Mouse (Mus musculus) CH12.LX (cell line): ENCODE measurements around the gene Dnajc6. TPM values are rescaled to one million over a fixed set of nuclear protein-coding genes. Genes with fewer than 3 reads are reported as not detected.
A peak's percentile ranks its signal among the peaks of the same experiment; 100 is the strongest.

Source experiments
- DNase-seq: peaks from one replicate; pipeline ENCODE4 v3.0.0-alpha.2; 2013; ENCODE audit errors: extremely low read depth
- H3K27ac ChIP-seq: 2 replicates; pipeline ENCODE4 v1.5.1; 2012; ENCODE audit warnings: low read depth, mild to moderate bottlenecking, control low read depth, moderate library complexity; ENCODE audit not compliant: insufficient read depth
- H3K27me3 ChIP-seq: replicated peaks from 2 replicates; pipeline ENCODE3; 2012; ENCODE audit warnings: inconsistent platforms
- H3K36me3 ChIP-seq, 2 experiments: replicated peaks in 1 of 2; 2 replicates each; pipeline versions ENCODE3 to v1.6.1; 2012; ENCODE audit warnings: inconsistent platforms in 1 of 2, low read length in 1 of 2, mild to moderate bottlenecking in 1 of 2, mixed read lengths in 1 of 2, moderate library complexity in 1 of 2; ENCODE audit not compliant: control insufficient read depth in 1 of 2, insufficient read depth in 1 of 2
- H3K4me1 ChIP-seq, 2 experiments: 2 replicates each; pipeline ENCODE4 v1.6.1; 2012; ENCODE audit warnings: inconsistent platforms in 1 of 2, moderate library complexity in 1 of 2; ENCODE audit not compliant: insufficient read depth in 2 of 2, control insufficient read depth in 1 of 2
- H3K4me2 ChIP-seq: 2 replicates; pipeline ENCODE4 v1.6.1; 2012; ENCODE audit warnings: low read depth, mild to moderate bottlenecking, control low read depth; ENCODE audit not compliant: poor library complexity, insufficient read depth, severe bottlenecking
- H3K4me3 ChIP-seq, 3 experiments: fragments of 150-350 bp in 1 of 3; sonication (generic) in 1 of 3; replicated peaks in 1 of 3; 2 replicates each; pipeline versions ENCODE3 to v1.5.1; 2011 to 2012; ENCODE audit warnings: low read depth in 2 of 3, low read length in 2 of 3, mild to moderate bottlenecking in 2 of 3, moderate library complexity in 2 of 3, control low read depth in 1 of 3, improper control_type of control experiment in 1 of 3, inconsistent platforms in 1 of 3, mixed read lengths in 1 of 3; ENCODE audit not compliant: poor library complexity in 1 of 3
- H3K79me2 ChIP-seq: replicated peaks from 2 replicates; pipeline ENCODE4 v1.6.1; 2012; ENCODE audit warnings: mild to moderate bottlenecking, moderate library complexity; ENCODE audit not compliant: control insufficient read depth, poor library complexity, insufficient read depth, severe bottlenecking; ENCODE audit errors: extremely low read depth
- H3K9ac ChIP-seq: 2 replicates; pipeline ENCODE4 v1.6.1; 2012; ENCODE audit warnings: low read depth, mild to moderate bottlenecking, control low read depth, moderate library complexity; ENCODE audit not compliant: insufficient read depth
- H3K9me3 ChIP-seq: replicated peaks from 2 replicates; pipeline ENCODE3; 2012; ENCODE audit warnings: low read length, inconsistent platforms, mixed read lengths
- BHLHE40 ChIP-seq: IDR thresholded peaks from 2 replicates; pipeline ENCODE4 v1.6.1; 2011; ENCODE audit warnings: mild to moderate bottlenecking, low read depth, low read length, improper control_type of control experiment
- CHD2 ChIP-seq: IDR thresholded peaks from 2 replicates; pipeline ENCODE4 v1.6.1; 2011; ENCODE audit warnings: low read length, improper control_type of control experiment
- EP300 ChIP-seq: IDR thresholded peaks from 2 replicates; pipeline ENCODE4 v1.6.1; 2011; ENCODE audit warnings: low read length, improper control_type of control experiment
- ETS1 ChIP-seq: conservative IDR thresholded peaks from 2 replicates; pipeline ENCODE4 v1.6.1; 2012; ENCODE audit warnings: low read depth, mild to moderate bottlenecking, inconsistent platforms, low read length, improper control_type of control experiment, moderate library complexity
- IRF4 ChIP-seq: IDR thresholded peaks from 2 replicates; pipeline ENCODE4 v1.6.1; 2014; ENCODE audit warnings: low read depth, mild to moderate bottlenecking, inconsistent platforms, low read length, improper control_type of control experiment
- MAFK ChIP-seq: IDR thresholded peaks from 2 replicates; pipeline ENCODE4 v1.6.1; 2011; ENCODE audit warnings: low read length, improper control_type of control experiment; ENCODE audit not compliant: insufficient replicate concordance
- MXI1 ChIP-seq: IDR thresholded peaks from 2 replicates; pipeline ENCODE4 v1.6.1; 2011; ENCODE audit warnings: mild to moderate bottlenecking, low read depth, low read length, improper control_type of control experiment
- NELFE ChIP-seq: IDR thresholded peaks from 2 replicates; pipeline ENCODE4 v1.6.1; 2011; ENCODE audit warnings: low read depth, low read length, improper control_type of control experiment
- POLR2A ChIP-seq: IDR thresholded peaks from 2 replicates; pipeline ENCODE4 v1.6.1; 2011; ENCODE audit warnings: low read depth, mild to moderate bottlenecking, improper control_type of control experiment, low read length
- POLR2AphosphoS2 ChIP-seq: IDR thresholded peaks from 2 replicates; pipeline ENCODE4 v1.6.1; 2011; ENCODE audit warnings: low read depth, low read length, improper control_type of control experiment
- SMC3 ChIP-seq: IDR thresholded peaks from 2 replicates; pipeline ENCODE4 v1.6.1; 2011; ENCODE audit warnings: low read depth, low read length, improper control_type of control experiment
- TBP ChIP-seq: conservative IDR thresholded peaks from 2 replicates; pipeline ENCODE4 v1.6.1; 2011; ENCODE audit warnings: low read depth, low read length, improper control_type of control experiment
- USF1 ChIP-seq: IDR thresholded peaks from 2 replicates; pipeline ENCODE4 v1.6.1; 2014; ENCODE audit warnings: low read depth, mild to moderate bottlenecking, inconsistent platforms, low read length, improper control_type of control experiment
- ZKSCAN1 ChIP-seq: IDR thresholded peaks from 2 replicates; pipeline ENCODE4 v1.6.1; 2012; ENCODE audit warnings: low read depth, inconsistent platforms, low read length, improper control_type of control experiment, borderline replicate concordance
- dilution Hi-C: fragments of 300-500 bp; cut with MboI; formaldehyde crosslinking; loops from 2 replicates; pipeline ENCODE4 v1.14.3; 2020; ENCODE audit warnings: low sequenced_read_pairs; ENCODE audit not compliant: extremely low pct_unique_long_range_greater_than_20kb, extremely low pct_ligation_motif_present
- in situ Hi-C: fragments of 300-500 bp; cut with MboI; formaldehyde crosslinking; loops from 3 replicates; pipeline ENCODE4 v1.14.3; 2019; ENCODE audit warnings: low sequenced_read_pairs, low pct_ligation_motif_present, low pct_unique_long_range_greater_than_20kb, mixed read lengths
- polyA plus RNA-seq: library from polyadenylated mRNA; unstranded; fragments of >175 nt; gene quantifications from 2 replicates; pipeline ENCODE4 v1.2.1, GENCODE M21; 2012; ENCODE audit warnings: low read depth; ENCODE audit not compliant: insufficient read length
- total RNA-seq, 2 experiments: library from RNA; depleted of rRNA; stranded (reverse); fragments of 300-350 nt in 1 of 2; fragments of >200 nt in 1 of 2; gene quantifications; 2 replicates each; pipeline ENCODE4 v1.2.3; 2012 to 2014

Gene Dnajc6
- total and polyA plus RNA-seq, 3 experiments: not detected

DNA sequence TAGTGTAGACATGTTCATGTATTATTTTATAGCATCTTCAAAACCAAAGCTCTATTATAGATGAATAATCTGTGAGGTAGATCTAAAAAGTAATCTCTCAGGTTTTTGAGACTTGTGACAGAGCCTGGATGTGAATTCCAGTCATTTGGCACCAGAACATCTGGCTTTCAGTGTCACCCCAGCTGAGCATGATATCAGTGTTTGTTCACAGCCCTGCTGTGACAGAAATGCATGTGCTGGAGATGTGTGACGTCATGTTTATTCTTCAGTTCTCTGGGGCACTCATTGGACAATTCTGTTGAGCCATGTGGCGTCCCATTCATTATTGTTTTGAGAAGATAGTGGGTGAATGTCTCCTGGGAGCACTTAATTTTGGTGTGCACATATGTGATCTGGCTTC, 139.1 kb downstream of the Dnajc6 start:
- Histone ChIP-seq H3K4me1 (peaks cover 2 to 17% of the 10 kb centered on the region in 2 experiments; a peak in 3 of 4 replicates), H3K9ac (no peak overlapping the region), H3K27ac (no peak overlapping the region), H3K9me3 (no peaks in the 10 kb centered on the region), H3K36me3 (no peaks in the 10 kb centered on the region), H3K4me3 (no peak overlapping the region), H3K4me2 (no peak overlapping the region)
- in situ Hi-C loops: no loop called here
- no peak for TF ChIP-seq POLR2A
- TF ChIP-seq ZKSCAN1: no peak
- TF ChIP-seq CHD2: no peak
- TF ChIP-seq POLR2AphosphoS2: no peak
- TF ChIP-seq USF1: no peak
- TF ChIP-seq, all 38 proteins: peak for 0
- dilution Hi-C loops: no loop called here
- DNase-seq: no peak
- Histone ChIP-seq H3K79me2 (no peaks in the 10 kb centered on the region), H3K27me3 (no peaks in the 10 kb centered on the region)

DNA sequence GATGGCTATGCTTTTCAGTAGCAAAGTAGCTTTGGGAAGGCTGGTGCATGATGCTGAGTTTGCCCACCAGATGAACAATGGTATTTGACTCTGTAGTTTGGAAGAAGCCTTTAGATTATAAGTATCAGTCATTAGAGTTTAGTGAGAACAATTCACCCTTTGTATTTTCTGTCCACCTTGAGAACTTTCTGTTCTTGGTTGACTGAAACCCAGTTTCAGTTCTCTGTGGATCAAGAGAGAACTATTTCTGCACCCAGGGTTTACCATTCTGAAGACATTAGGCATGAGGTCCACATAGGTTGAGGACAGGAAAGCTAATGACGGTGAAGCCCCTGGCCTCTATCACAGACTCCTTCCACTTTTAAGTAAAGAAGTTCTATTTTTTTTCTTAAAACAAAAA, 141.0 kb downstream of the Dnajc6 start:
- no peaks in the 10 kb centered on the region for H3K36me3 ChIP-seq
- H3K4me1 ChIP-seq: peaks cover 2 to 17% of the 10 kb centered on the region in 2 experiments; a peak in 3 of 4 replicates
- no peak overlapping the region for H3K4me2 ChIP-seq
- no peaks in the 10 kb centered on the region for H3K79me2 ChIP-seq
- no peak overlapping the region for H3K27ac ChIP-seq
- TF ChIP-seq BHLHE40 (no peak), IRF4 (peak; percentile 70), POLR2A (no peak), EP300 (peak; percentile 62)
- TF ChIP-seq, all 38 proteins: peak for 2
- Histone ChIP-seq H3K9me3 (no peaks in the 10 kb centered on the region), H3K4me3 (no peak overlapping the region), H3K27me3 (no peaks in the 10 kb centered on the region), H3K9ac (no peak overlapping the region)
- no peak for DNase-seq
- dilution Hi-C loops (no loop called here), in situ Hi-C loops (no loop called here)

DNA sequence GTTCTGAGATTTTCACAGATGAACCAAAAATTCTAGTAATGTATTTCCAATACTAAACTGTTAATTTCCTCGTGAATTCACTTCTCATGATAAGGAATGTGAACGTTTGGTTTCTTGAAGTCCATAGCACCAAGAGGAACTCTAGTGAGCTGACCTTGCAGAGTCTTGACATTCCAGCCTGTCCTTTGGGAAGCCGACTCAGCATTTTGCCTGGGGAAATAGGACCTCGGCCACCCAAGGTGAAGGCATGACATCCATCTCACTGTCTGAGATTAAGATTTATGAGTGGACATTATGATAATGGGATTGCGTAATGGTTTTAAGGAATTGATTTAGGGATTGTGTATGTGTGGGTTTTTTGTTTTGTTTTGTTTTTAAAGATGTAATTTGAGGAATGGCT, 144.2 kb downstream of the Dnajc6 start:
- dilution Hi-C loops (no loop called here), in situ Hi-C loops (no loop called here)
- no peaks in the 10 kb centered on the region for H3K36me3 ChIP-seq
- H3K27ac ChIP-seq: no peak overlapping the region
- H3K9ac ChIP-seq: no peak overlapping the region
- no peak overlapping the region for H3K4me3 ChIP-seq
- no peaks in the 10 kb centered on the region for H3K27me3 ChIP-seq
- no peaks in the 10 kb centered on the region for H3K79me2 ChIP-seq
- H3K4me1 ChIP-seq: peaks cover 2 to 17% of the 10 kb centered on the region in 2 experiments; a peak in 3 of 4 replicates
- no peaks in the 10 kb centered on the region for H3K9me3 ChIP-seq
- DNase-seq: no peak
- TF ChIP-seq MAFK: 0 out of 2 replicates have a peak, but pooled peaks have one; percentile 12
- TF ChIP-seq TBP: no peak
- TF ChIP-seq SMC3: no peak
- no peak for TF ChIP-seq EP300
- no peak for TF ChIP-seq NELFE
- no peak for TF ChIP-seq ETS1
- no peak for TF ChIP-seq MXI1
- TF ChIP-seq, all 38 proteins: peak for 1
- H3K4me2 ChIP-seq: no peak overlapping the region
